Mouse (Mus musculus) gastrocnemius, adult 8-10 months (tissue): ENCODE data around the gene Ctnna3. TPM values are rescaled to one million over a fixed set of nuclear protein-coding genes. Genes with fewer than 3 reads are reported as not detected.
"Not testable (repeated sequence)": the region's sequence is repeated elsewhere in the genome, so short reads cannot be mapped to it uniquely, and the experiment has no call there.

Source experiments
- DNase-seq, 2 experiments: peaks; one replicate each; pipeline ENCODE4 v3.0.0; 2022; ENCODE audit warnings: low spot score in 2 of 2
- total RNA-seq, 4 experiments: library from RNA; stranded (reverse); gene quantifications; 2 replicates each; pipeline ENCODE4 v1.2.4; 2022

The Ctnna3 gene
- total RNA-seq, 4 experiments from 2014 or later: 21.3 to 31.5 (median 25.8) TPM

DNA sequence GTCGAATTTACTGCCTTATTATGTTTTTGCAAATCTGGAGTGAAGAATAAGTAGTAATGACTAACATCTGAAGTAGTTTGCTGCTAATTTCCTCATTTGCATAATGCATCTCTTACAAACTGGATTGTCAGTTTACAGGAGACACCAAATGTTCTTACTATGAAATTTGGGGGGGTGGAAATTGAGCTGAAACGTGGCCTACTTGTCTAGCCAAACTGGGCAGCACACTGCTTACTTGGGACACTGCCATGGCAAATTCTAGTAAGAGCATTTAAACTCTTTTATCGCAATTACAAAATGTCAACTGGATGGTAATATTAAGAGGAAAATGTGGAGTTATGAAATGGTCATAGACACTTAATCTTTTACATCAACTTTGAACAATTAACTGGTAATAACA lies 716.6 kb downstream of the Ctnna3 start:
- no peak for DNase-seq

DNA sequence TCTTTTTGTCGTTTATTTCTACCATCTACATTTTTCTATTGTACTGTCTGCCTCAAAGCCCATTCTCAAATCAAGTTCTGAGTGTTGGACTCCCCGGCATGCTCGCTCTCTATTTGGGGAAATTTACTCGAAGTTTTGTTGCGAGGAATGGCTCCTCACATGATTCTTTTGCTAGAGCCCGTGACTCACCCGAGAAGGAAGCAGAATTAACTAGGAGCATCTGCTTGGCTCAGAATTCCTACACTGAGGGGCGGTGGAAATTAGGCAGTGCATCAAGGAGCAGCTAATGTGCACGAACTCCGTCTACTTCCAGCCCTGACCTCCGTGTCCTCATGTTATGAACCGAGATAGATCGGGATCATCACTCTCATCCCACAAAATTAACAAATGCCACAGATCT lies 751.8 kb downstream of the Ctnna3 start:
- no peak for DNase-seq

DNA sequence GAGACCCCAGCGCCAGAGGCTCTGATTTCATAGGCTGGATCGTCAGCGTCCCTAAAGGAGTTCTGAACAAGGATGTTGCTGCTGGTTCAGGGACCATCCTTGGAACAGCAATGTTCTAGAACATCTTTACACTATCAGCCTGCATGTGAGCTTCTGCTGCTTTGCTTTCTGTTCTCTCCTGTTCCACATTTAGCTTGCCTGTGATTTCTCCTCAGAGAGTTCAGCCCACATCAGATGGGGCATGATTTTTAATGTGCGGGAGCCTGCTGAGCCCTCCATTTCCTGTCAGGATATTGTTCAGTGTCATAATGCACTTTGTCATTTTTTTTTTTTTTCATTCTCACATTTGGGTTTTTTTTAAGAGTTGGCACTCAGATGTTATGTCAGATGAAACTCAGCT lies 752.8 kb downstream of the Ctnna3 start:
- DNase-seq: no peak

DNA sequence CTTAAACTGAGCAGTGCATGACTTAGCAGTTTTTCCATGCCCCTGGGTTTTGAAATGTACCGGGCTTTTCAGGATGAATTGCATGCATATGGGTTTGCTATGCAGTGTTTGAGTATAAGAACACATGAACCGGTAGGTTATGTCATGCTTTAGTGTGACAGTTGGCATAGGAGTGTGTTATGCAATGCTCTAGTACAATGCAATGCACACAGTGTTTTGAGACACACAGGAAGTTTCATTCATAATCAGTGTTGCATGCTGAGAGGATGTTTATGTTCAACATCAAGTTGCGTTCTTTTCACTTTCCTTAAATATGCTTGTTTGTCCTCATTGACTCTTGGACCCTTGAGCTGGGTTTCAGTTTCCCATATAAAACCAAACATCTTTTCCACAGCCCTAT lies 758.1 kb downstream of the Ctnna3 start:
- no peak for DNase-seq

DNA sequence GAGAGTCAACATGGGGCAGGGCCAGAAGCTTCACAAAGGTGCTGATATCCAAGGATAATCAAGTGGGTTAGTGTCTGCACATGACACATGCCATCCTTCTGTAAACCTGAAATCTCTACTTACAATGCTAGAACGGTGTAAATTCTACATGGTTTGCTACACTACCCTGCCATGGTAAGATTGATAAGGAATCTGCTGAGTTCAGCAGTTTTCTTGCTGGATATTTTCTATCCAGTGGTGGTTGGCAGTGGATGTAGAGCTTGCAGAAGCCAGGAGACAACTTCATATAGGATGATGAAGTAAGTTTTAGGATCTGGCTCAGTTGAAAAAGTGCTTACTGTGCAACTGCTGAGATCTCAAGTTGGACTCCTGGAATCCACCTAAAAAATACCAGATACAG lies 767.7 kb downstream of the Ctnna3 start:
- no peak for DNase-seq

DNA sequence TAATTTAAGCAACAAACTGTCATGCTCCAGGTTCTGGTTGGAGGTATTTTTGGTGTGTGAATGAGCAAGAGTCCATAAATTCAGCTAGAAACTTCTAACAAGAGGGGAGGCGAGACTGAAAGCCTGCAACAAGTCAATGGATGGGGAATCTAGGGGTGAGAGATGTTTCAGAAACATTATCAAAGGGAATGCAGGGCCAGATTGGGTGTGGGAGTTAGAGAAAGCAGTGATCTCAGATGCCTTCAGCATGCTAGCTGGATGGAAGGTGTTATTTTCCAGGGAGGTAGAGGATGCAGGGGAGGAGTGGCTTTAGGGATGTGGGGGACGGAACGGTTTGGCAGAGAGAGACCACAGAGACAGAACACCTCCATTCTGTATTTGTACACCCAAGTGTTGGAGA lies 785.7 kb downstream of the Ctnna3 start:
- DNase-seq: no peak

DNA sequence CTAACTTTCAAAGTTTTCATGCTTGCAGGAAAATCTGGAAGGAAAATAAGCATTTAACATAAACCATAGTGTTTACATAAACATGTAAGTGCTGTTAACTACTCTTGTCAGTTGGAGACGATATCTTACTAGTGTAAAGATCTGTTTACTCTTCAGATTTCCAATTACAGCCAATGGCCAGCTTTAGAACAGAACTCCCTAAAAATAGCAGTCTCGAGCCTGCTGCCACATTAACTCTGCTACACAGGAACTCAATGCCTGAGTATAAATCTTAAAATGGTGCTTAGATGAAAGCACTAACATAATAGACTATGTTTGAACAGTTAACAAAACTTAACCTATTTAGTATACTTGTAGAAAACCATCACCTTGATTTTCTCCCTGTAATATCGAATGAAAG lies 793.1 kb downstream of the Ctnna3 start:
- DNase-seq: no peak

DNA sequence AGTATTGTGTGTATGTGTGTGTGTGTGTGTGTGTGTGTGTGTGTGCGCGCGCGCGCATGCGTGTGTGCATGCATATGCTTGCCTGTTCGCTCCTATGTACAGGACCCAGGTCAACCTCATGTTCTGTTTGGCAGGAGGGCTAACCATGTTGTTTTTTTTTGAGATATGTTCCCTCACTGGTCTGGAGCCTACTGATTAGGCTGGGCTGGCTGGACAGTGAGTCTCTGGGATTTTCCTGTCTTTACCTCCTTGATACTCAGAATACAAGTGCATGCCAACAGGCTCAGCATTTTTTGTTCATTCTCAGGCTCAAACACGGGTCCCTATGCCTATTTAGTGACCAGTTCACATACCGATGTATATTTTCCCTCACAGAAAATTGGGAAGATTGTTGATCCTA lies 794.1 kb downstream of the Ctnna3 start:
- no peak for DNase-seq

DNA sequence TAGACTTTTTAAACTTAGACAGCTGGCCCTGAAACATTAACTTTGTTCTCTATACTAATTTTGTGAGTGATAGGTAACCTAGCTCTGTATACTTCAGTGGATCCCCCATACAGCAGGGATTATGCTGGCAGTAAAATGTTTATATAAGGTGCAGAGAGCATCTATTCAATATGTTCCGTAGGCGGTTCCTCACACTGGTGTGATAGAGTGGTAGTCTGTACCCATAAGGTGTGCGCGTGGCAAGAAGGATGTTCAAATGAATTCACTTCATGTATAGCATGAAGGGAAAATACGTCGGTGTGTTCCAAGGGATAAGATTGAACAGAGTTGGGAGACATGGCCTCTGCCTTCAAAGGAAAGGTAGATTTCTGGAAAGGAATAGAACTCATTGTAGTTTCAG lies 794.5 kb downstream of the Ctnna3 start:
- no peak for DNase-seq

DNA sequence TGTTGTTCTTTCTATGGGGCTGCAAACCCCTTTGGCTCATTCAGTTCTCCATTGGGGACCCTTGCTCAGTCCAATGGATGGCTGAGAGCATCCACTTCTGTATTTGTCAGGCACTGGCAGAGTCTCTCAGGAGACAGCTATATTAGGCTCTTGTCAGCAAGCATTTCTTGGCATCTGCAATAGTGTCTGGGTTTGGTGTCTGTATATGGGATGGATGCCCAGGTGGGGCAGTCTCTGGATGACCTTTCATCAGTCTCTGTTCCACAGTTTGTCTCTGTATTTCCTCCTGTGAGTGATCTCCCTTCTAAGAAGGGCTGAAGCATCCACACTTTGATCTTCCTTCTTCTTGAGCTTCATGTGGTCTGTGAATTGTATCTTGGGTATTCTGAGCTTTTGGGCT lies 795.9 kb downstream of the Ctnna3 start:
- peak; percentile 26 to 57 for DNase-seq

DNA sequence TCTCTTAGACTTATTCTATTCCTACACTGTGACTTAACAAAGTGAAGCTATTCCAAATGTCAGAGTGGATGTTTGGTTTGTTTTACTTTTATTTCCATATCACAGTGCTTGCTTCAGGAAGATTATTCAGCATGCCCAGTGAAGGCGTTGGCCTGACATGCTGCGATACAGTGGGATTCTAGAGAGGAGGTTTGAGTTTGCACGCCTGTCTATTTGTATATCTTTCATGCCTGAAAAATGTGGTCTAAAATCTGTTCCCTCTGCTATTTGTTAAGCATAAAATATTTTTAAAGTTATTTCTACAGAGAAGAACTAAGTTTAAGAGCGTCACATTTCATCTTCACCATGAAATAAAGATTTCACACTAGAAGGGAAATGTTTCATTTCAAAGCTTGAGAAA lies 813.5 kb downstream of the Ctnna3 start:
- DNase-seq: no peak

DNA sequence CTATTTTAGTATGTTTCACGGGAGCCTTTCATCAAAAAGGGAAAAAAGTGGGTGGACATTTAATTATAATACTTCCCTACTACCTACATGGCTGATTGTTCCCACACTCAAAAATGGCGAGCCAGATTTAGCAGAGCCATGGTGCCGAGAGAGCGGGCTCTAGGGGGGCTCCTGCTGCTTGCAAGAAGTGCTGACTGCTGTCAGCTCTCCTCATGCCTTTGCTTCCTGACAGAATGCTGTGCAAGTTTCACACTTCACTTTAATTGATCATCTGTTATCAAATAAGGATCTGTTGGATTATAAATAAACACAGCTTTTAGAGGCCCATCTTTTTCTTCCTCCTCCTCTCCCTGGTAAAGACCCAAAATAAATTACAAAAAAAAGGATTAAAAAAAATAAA lies 838.3 kb downstream of the Ctnna3 start:
- no peak for DNase-seq

DNA sequence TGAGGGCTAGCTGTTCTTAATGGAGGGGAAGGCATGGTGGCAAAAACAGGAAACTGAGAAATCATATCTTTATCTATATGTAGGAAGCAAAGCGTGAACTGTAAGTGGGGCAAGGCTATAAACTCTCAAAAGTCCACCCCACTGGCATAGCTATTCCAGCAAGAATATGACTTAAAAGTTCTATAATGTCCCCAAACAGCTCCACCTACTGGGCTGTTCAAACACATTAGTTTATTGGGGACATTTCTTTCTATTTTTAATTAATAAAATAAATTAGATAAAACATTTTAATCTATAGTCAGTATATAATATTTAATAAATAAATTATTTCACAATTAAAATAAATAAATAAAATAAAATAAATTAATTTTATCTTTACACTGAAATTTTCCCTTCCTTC lies 845.2 kb downstream of the Ctnna3 start:
- no peak for DNase-seq

DNA sequence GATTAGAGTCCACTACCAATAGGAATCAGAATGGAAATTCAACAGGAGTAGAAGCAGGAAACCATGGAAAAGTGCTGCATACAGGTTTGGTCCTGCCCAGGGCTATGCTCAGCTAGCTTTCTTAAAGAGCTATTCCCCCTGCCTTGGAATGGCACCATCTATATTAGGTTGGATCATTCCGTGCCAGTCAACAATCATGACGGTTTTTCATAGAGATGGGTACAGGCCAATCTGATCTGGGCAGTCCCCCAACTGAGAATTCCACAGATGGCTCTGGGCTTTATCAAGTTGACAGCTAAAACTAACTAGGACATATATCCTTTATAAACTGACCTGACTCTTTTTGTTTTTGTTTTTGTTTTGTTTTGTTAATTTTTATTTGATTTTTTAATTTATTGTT lies 848.9 kb downstream of the Ctnna3 start:
- no peak for DNase-seq

DNA sequence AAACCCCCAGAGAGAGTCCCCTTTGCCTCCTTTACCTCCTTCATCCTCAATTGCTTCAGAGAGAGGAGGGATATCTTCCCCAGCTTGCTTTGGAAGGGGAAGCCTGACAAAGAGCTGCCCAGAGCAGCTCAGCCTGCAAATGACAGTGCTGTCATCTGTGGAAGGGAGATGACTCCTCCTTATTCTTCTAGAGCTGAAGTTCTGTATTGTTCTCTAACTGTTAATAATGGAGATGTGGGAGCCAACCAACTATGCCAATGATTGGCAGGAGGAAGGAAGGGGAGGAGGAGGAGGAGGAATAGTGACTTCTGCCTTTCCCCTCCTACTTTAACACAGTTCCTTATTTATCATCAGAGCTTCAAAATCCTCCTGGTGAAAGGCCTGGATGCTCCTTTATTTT lies 875.9 kb downstream of the Ctnna3 start:
- DNase-seq: no peak

DNA sequence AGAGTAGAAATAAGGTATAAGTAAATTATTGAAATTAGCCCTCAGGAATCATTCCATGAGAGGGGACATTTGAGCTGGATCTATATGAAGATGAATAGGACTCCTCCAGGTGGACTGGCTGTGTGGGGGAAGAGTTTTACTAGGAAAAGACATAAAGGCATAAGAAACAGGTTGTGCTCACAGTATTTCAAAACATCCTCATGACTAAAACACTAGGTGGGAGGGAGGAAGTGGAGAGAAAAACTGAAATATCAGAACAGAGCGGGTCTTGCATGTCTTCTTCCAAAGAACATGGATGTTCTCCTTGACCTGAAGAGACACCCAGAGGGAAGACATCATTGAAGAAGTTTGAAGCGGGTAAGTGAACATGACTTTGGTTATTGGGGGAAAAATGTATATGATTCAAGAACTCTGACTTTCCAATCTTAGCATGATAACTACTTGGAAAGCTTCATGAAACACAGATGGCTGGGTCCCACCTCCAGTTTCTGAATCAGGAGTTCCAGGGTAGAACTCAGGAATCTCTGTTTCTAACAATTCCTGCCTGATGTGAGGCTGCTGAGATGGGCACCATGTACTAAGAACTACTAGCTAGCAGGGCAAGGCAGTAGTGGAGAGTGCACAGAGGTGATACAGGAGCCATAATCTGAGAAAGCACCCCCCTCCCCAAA lies 881.9 kb downstream of the Ctnna3 start:
- DNase-seq: no peak

DNA sequence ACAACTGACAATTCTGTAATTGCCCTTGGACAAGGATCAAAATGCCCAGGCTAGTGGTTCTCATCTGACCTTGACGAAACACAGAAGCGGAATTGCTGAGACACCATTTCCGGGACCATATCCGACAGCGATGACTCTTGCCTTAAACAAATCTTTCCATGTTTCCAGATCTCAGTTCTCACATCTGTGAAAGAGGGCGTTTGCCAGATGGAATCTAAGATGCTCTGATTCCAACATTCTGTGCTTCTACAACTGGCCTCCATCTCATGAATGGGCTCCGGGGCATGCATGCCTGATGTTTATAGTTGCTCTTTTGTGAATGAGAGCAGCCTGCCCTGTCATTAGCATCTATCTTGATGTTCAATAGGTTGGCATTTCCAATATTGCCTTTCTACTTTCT lies 890.4 kb downstream of the Ctnna3 start:
- DNase-seq: no peak

DNA sequence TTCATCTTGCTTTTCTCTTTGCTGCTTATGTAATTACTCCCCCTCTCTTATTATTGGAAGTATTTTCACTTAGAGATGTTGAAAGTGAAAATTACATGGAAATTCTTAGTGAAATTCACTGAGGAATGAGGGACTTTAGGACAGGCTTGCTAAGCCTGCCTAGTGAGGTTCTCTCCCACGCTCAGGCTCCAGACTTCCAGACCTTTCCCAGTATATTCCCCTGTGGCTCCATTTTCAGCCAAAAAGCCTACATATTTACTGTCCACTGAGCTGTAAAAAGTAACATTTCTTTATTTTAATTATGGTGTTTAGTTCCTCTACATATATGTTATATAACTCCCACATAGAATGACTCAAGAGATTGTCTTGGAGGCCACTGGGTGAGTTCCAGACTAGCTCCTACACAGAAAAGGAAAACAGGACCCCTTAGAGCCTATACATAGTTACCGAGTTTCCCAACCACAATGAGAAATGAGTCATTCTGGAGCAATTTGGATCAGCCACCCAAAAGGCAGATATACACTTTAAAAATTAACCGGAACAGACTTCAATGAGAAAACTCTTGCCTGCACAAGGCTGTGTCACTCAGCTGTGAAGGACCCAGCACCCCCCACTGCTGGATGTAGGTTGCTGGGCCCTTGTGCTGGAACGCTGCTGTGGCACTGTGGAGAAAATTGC lies 912.9 kb downstream of the Ctnna3 start:
- no peak for DNase-seq

DNA sequence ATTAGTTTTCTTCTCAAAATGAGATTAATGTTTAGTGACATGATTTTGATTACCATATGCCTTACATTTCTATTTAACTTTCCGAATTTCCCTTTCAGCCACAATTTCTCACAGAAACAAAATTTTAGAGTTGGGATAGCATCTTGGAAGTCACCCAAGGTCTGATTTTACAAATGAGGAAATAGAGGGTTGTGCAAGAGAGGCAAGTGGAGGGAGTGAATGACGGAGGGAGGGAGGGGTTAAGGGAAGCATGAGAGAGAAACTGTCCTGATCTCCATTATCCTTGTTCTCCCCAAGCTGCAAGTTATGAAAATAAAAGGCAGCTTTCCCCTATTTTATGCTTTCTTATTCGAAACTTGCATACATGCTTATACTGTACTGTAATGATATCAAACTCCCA lies 943.4 kb downstream of the Ctnna3 start:
- DNase-seq: no peak

DNA sequence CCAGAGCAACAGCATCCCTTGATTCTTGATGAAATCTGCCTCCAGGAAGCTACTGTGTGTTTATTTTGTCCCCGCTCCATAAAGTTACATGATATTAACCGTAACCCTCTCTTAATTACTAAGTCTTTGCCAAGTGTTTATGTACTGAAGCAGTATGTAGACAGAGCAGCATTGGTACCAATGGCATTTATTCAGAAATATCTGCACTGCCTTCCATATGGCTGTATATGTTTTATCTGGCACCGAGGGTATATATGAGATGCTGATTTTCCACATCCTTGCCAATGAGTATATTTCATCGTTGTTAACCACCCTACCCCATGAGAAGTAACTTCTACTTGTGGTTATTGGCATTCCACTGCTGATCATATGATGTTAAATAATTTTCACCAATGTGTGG lies 947.9 kb downstream of the Ctnna3 start:
- no peak for DNase-seq

DNA sequence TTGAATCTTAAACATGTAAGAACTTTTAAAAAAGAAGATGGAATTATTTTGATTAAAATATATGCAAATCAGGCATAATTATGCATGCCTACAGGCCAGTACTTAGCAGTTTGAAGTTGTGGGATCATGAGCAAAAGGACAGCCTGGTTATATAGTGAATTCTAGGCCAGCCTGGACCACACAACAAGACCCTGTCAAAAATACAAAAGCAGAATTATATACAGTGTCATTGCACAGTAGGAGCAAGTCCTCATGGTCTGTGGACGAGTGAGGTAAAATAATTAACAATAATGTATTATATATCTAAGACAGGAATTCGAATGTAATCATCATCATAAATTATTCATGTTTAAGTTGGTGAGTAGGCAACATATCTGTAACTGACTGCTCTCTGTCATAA lies 966.7 kb downstream of the Ctnna3 start:
- DNase-seq: no peak

DNA sequence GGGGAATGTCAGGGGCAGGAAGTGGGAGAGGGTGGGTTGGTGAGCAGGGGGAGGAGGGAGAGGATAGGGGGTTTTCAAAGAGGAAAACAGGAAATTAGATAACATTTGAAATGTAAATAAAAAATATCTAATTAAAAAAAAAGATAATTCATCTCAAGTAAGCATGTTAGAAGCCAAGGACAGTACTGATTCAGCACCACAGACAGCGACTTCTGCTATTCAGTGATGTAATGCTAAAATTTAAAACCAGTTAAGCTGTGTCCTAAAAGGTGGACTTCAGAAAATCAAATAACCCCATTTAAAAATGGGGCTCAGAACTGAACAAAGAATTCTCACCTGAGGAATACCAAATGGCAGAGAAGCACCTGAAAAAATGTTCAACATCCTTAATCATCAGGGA lies 988.5 kb downstream of the Ctnna3 start:
- not testable (repeated sequence) for DNase-seq

DNA sequence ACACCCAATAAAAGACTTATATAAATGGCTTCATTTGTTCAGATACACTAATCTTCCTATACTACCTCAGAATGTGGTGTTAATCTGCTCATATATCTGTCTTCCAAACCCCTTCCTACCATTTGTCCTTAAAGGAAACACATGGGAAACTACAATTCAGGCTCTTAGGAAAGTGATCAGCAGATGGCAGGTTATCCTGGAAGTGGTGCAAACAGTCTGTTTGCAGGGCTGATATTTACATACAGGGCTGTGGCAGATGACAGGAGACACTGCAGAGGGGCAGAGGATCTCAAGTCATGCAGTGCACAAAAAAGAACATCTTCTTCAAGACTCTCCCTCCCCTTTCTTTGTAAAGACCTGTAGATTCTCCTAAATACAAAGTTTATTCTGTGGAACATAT lies 1008.8 kb downstream of the Ctnna3 start:
- no peak for DNase-seq

DNA sequence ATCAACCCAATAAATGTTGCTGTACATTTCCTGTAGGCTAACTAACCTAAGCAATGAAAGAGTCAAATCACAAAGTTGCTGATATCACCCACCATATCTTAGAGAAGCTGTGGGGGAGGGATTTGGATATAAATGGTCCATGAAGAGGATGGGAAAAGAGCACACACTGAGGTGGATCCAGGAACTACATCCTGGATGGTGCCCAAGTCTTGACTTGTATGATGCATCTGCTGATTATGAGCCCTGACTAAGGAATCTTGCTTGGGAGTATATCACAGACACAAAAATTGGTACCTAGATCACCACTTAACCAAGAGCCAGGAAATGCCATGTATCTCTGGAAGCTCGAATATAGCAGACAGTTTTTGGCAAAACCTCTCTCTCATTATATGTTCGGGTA lies 1018.7 kb downstream of the Ctnna3 start:
- DNase-seq: no peak
